Mouse (Mus musculus): ENCODE data around the gene March10.

GRCm38 (mm10) chr11:105505038-105505437 lies 48.5 kb upstream of the March10 start:
- TF ChIP-seq CTCF (IDR thresholded peaks at IDR 0.05; ENCODE audit: insufficient read depth, low read depth, low read length): no peak
- no peak for TF ChIP-seq POLR2A (IDR thresholded peaks at IDR 0.05; ENCODE audit: insufficient read depth, low read depth, low read length)

Measured in olfactory bulb, adult 2 months (tissue).